Mouse (Mus musculus) spleen, postnatal 4 days (tissue): ENCODE measurements around the gene Rgs9.
"Not testable (repeated sequence)": the region's sequence is repeated elsewhere in the genome, so short reads cannot be mapped to it uniquely, and the experiment has no call there.

Experiments used
- DNase-seq, 2 experiments: peaks; one replicate each; pipeline ENCODE4 v3.0.0; 2022; ENCODE audit warnings: low spot score in 2 of 2

Rgs9 gene

DNA sequence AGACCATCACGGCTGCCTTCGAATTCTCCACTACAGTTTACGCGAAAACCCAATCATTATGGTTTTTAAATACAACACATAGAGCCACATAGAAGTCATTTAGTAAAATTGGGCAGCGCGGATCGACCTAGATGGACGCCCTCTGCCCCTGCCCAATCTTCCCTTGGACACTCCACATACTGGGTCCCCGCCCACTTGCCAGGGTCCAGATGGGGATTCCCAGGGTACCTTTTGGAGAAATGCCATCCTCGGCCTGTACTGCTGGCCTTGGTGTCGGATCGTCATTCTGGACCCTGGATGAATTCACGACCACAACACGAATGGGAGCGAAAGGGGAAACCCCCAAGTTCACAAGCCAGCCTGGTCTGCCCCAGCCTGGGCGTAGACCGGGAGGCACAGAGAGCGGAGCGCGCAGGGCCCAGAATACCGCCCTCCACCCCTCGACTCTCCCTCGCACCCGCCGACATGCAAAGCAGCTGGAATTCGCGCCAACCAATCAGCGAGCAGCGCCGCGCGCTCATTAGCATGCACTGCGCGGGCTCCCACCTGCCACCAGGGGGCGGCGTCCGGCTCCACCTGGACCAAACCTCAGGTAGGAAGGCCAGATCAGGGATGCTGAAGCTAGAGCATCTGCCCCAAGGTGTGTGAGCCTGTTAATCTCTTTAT is at the start of gene Rgs9:
TSS of gene Rgs9 (minus strand) at position 420 of the 666 bp plus-strand sequence.
- peak; percentile 85 to 94 for DNase-seq

DNA sequence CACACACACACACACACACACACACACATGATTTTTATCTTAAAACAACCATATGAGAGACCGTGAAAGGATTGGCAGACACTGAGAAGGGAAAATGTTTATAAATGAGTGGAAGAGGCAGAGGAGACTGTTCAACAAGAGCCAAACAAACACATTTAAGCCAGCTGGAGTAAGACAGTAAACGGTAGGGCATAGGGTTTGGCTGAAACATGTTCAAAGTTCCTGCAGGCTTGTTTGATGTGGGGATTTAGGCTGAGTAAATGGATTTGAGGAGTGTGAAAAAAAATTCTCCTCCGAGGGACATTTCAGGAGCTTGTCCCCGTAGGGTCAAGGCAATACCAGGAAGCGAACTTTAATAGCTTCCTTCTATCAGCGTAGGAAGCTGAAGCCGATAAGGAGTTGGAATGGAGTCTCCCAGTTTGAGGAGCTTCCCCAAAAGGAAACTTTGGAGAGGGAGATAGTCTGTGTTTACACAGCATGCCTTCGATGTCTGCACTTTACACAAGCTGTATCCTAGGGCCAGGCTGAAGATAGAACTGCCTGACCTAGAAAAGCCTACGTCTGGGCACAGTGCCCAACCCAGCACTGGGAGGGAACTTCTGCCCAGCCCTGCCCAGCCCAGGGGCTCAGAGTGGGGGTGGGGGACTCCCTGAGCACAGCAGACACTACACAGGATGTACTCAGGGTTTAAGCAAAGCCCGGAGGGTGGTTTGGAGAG is 49.5 kb upstream of the Rgs9 start:
- peak in 1 of 2 experiments; percentile 65 for DNase-seq

DNA sequence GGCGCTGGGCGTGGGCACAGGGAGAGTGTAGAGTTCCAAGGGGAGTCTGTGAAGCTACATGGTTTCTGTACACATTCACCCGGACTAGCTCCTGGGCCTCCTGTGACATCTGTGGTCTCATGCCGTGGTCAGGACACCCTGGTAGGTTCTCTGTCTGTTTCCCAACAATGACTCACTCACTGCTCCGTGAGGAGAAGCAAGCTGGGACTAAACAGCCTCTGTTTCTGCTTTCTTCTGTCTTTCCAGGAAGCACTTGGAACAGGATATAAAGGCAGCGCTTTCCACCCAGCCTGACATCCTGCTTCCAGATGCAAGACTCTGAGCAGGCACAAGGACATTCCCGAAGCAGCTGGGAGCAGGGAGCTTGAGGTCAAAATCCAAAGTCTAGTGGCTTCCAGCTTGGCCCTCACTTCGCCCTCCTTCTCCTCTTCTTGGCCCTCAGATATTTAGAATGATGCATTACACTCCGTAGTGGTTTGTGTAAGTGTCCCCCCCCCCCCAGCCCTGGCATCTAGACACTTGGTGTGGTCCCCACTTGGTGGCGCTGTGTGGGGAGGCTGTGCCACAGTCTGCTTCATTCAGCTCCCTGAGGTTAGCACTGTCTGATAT is 46.2 kb upstream of the Rgs9 start:
- DNase-seq: no peak

DNA sequence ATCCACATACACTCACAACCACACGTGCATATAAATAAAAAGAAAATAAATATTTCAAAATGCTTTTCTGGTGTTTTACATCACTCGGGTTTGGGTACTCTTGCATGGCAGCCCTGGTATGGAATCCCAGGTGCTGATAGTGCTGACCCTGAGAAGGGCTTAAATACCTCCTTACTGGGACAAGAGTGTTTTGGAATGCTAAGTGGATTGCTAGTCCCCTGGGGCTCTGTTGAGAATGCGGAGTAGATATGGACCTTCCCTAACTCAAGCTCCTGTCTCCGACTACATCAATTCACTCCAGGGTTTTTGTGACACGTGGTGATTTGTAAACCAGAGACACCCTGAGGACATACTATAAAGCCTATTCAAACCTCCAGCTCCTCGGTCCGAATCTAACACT is 45.6 kb upstream of the Rgs9 start:
- no peak for DNase-seq

DNA sequence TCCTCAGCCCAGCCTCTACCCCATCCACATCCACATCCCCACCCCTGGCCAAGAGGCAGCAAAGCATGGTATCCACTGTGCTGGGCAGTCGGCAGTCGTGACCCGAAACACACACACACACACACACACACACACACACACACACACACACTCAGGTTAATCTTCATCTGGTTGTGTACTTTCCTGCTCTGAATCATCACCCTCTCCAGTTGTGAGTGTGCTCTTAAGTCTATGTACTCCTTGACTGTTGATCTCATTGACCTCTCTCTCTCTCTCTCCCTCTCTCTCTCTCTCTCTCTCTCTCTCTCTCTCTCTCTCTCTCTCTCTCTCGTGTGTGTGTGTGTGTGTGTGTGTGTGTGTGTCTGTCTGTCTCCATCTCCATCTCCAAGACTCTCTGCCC is 44.7 kb upstream of the Rgs9 start:
- not testable (repeated sequence) for DNase-seq

DNA sequence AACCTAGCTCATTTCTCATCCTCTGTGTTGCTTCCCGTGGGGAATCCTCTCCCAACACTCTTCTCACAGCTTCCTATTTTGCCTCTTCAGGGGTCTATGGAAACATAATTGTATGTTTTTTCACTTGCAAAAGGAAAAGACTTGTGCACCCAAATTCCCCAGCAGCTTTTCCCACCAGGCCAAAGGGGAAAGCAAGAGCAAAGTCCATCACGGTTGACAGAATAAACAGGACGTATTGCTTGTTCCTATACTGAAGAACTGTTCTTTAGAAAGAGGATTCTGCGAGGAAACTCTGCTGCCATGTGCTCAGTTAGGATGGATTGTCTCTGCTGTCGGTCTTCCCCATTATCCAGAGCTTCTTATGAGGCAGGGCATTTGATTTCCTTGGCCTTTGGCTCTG is 42.6 kb upstream of the Rgs9 start:
- no peak for DNase-seq

DNA sequence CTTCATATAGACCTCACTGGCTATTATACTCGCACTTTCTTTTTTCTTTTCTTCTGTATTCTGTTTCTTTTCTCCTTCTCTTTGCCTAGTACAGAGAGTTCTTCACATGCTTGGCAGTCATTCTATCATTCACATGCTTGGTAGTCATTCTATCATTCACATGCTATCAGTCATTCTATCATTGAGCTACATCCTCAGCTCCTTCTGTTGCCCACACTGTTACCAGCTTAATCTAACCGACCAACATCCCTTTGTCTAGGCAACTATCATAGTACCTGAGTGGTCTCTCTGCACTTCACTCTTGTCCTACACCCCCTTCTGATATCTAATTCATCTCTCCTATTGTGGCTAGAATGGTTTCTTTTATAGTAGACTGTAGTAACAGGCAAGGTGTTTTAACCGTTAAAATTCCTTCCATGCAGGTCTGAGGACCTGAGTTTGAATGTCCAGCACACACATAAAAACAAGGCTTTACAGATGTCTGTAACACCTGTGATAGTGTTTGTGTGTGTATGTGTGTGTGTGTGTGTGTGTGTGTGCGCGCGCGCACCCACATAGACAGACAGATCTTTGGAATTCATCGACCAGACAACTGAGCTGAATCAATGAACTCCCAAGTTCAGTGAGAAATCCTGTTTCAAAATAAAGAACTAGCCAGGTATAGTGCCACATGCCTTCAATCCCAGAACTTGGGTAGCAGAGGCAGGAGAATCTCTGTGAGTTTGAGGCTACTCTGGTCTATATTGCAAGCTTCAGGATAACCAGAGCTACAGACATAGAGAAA is 41.4 kb upstream of the Rgs9 start:
- no peak for DNase-seq

DNA sequence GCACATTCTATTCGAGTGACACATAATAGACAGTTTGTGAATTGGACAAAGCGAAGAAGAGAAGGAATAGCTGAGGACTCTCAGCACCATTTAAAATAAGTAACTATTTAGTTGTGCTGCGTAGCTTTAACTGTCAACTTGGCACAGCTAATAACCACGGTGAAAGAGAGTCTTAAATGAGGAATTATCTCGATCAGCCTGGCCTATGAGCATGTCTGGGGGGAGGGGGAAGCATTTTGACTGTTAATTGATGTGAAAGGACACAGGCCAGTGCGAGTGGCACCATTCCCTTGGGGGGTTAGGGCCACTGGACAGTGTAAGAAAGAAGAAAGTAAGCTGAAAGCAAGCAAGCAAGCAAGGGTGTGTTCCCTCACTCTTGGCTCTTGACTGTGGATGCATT is 38.0 kb upstream of the Rgs9 start:
- no peak for DNase-seq

DNA sequence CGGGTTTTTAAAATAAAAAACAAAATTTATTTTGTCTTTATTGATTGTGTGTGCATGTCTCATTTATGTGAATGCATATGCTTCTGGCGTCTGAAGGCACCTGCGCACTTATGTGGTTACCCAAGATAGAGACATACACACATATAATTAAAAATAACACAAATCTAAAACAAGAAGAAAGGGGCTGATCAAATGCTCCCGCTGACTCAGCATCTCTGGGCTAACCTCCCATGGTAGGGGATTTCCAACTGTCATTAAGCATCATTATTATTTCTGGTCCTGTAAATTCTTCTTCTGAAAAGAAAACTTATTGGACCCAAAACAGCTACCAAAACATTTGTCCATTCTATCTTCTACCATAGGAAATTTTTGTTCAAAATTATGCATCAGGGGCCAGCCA is 36.8 kb upstream of the Rgs9 start:
- DNase-seq: no peak

DNA sequence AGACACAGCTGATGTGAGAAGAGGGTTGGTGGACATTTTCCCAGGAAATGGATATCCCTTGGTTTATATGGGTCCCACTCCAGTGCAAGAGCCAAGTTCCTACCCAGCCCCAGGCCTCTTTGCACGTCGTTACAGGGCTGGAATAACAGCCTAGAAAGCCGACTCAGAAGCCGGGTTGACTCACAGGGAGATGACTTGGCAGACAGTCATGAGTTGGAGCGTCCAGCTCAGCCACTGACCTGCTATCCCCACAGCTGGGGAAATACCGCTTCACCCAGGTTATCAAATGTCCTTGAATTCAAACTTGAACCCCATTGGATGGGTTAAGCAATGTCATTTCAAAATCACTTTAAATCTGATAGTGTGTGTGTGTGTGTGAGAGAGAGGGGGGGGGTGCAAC is 34.8 kb upstream of the Rgs9 start:
- DNase-seq: no peak

DNA sequence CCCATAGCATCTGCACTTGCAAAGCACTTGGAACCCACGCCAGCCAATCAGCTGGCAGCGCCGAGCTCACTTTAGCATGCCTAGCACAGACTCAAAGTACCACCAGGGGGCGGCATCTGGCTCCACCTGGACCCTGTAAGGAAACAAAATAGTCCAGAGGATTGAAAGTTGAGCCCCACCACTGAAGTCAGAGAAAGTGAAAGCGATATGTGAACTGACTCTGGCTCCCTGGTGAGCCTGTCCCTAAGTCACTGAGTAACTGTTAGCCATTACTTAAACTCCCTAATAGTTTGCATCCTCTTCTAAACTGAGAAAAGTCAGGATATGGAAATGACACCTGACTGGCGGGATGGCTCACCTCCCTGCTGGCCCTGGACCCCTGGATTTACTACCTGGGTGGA is 33.5 kb upstream of the Rgs9 start:
- DNase-seq: peak; percentile 91 to 97

DNA sequence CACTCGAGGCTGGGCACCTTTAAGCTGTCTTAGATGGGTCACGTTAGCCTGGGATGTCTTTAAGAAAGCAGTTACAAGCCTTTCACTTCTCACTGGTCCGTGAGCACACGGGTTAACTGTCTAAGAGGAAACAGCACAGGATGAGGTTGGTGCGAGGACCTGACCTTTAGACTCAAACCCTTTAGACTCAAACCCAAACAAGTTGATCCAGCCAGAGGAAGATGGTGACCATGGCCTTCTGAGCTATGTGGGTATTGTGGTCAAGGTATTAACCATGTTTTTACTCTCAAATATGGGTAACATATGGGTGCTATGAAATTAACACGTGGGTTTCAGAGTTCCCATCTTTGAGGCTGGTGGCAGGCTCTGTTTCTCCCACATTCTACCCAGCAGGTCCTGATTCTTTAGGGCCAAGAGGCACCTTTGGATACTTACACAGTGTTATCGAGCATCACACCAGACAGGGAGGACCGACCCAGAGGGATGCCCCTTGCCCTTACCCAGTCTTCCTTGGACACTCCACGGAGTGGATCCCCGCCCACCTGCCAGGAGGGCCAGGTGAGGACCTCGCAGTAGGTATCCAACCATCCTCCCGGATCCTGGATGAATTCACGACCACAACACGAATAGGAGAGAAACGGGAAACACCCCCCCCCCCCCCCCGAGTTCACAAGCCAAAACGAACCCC is 32.9 kb upstream of the Rgs9 start:
- DNase-seq: no peak

DNA sequence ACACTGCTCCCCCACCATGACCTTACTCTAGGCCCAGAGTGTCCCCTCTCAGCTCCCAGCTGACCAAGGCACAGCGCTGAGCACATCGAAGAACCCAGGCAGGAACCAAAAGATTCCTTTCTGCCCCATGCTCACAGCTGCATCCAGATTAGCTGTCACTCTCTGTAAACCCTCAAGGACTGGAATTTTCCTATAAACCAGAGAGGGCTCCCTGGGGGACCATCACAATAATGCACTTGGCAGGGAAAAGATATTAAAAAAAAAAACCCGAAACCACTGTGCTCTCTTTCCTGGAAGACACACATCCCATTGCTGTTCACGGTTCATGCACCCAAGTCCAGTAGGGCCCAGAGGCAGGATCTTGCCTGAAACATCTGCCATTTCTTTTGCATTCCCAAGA is 31.4 kb upstream of the Rgs9 start:
- no peak for DNase-seq

DNA sequence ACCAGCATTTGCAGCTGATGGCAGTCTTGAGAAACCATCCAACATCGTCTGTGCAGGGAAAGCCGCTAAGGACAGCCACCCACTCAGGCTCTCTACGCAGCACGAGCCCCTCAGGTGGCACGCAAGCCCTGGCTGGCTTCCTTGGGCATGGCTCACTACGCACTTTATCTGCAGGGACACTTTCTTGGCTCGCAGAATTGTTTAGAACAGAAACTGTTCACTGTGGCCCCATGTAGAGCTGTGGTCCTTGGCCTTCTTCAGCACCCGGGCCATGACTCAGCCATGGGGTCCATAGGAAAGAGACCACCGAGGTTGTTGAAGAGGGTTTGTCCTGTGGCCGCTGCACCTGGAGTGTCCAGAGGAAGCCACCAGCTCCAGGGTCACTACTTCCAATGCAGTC is 30.0 kb upstream of the Rgs9 start:
- no peak for DNase-seq

DNA sequence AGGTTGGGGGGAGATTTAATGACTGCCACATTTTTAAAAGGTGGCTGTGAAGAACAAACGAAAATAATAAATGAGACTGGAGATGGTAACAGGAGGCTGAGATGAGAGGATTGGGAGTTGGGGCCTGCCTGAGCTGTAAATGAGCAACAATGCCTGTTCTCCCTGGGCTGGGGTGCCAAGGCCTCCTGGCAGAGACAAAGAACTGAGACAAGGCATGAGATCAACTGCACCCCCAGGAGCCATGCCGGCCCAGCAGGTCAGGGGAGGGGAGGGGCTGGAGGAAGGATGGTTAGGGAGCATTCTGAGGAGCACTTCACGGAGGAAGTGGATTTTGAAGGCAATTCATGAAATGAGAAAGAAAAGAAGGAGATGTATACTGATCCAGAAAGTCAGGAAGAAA is 29.5 kb upstream of the Rgs9 start:
- no peak for DNase-seq

DNA sequence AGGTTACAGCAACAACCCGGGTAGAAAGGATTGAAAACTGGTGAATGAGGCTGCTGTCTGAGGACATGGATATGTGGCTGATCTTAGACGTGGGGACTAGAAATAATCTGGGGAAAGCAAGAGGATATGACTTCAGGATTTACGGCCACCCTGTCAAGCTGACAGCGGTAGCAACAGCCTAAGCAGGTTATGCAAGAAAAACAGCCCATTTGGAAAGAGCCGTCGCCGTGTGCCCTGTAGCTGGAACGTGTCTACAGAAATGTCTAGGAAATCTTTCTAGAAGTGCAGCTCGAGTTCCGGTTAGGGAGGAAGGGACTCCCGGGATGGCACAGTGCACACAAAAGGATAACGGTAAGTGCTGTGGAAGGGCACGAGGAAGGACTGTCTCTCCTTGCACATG is 28.3 kb upstream of the Rgs9 start:
- DNase-seq: no peak

DNA sequence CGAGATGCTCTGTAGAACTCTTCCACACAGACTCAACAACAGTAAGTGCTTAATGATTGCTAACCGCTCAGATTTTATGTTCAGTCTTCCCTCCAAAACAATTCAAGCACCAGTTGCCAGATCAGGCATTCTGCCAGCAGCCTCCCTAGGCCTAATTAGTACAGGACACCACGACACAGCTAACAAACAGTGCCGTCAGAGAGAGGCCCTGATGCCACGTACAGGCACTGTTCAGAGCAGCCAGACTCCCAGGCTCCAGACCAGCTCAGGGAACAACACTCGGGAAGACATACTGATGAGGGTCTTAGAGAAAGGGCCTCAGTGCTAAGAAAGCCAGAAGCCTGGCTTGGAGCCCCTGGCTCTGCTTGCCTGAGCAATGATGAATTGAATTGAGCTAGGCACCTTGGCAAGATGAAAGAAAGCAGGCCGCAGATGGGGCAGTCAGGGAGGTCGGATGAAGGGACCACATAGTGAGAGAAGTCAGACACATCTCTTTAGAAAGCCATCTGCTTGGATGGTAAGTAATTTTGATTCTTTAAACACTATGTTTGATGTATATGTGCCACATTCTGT is 22.5 kb upstream of the Rgs9 start:
- DNase-seq: no peak

DNA sequence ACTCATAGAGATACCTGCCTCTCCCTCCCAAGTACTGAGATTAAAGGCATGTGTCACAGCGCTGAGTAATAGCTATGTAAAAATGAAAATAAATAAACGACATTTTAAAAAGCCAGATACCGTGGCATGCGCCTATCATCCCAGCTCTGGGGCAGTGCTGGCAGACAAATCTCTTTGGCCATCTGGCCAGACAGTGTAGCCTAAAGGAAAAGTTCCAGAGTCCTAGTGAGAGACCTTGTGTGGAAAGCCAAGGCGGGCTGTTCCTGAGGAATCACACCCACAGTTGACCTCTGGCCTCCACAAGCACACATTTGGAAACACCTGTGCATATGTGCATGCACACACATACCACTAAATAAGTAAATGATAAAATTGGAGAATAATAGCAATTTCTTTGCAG is 22.0 kb upstream of the Rgs9 start:
- DNase-seq: no peak

DNA sequence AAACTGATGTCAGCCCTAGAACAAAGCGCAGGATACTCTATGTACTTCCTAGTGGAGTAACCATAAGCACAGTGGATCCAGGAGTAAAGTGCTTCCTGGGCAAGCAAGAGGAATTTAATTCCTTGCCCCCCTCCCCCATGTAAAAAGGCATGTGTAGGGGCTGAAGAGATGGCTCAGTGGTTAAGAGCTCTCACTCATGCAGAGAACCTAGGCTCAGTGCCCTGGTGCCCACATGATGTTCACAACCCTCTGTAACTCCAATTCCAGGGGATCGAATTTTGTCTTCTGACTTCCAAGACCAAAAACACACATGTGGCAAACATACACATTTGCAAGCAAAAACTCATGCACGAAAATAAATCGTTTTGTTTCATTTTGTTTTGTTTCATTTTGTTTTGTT is 21.5 kb upstream of the Rgs9 start:
- no peak for DNase-seq

DNA sequence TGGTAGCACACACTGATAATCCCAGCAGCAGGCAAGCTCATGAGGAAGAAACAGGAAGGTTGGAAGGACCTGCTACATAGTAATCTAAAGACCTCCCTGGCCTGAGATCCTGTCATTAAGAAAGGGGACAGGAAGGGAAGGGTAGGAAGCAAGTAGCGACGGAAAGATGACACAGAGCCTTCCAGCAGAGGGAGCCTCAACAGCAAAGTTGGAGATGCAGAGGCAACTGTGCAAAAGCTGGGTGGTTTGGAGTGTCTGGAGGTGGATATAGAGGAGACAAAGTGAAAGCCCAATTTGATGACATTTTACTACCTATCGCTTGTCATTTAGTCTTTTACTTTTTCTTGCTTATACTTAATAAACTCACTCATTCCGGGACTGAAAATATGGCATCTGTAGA is 19.0 kb upstream of the Rgs9 start:
- DNase-seq: peak in 1 of 2 experiments; percentile 19

DNA sequence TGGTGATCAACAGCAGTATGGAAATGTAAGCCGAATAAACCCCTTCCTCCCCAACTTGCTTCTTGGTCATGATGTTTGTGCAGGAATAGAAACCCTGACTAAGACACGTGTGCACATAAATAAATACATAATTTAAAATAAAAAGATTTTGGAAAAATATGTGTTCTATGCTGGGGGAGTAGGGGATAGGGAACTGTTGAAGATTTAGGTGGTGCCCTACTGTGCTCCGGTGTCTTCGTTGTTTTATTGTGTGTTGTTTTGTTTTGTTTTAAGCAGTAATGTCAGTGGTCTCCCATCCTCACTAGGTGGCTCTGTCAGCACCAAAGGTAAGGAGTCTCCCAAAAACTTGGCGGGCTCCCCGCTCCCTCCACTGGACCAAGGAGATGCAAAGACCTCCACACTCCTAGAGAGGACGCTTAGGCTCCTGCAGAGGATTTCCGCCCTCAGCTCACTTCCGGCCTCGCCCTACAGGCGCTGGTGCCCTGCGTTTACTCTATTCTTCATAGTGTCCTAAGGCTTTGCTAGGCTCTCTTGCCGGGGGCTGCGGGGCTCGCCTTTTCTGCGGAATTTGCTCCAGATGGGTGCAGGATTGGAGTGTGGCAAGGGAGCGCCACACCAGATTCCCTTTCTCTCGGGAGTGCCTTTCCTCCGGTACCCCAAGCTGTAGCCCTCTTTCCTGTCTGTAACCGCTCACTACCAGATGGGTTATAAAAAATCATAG is 14.1 kb upstream of the Rgs9 start:
- DNase-seq: peak; percentile 63 to 77
